Mouse (Mus musculus): ENCODE data around the gene Ppm1h. TPM values are rescaled to one million over a fixed set of nuclear protein-coding genes. Genes with fewer than 3 reads are reported as not detected.

Ppm1h gene
- 1 to 10 TPM in 1 of 2 experiments, under 1 TPM in 1; 0.70 to 1.8 TPM for total RNA-seq (2023)

DNA sequence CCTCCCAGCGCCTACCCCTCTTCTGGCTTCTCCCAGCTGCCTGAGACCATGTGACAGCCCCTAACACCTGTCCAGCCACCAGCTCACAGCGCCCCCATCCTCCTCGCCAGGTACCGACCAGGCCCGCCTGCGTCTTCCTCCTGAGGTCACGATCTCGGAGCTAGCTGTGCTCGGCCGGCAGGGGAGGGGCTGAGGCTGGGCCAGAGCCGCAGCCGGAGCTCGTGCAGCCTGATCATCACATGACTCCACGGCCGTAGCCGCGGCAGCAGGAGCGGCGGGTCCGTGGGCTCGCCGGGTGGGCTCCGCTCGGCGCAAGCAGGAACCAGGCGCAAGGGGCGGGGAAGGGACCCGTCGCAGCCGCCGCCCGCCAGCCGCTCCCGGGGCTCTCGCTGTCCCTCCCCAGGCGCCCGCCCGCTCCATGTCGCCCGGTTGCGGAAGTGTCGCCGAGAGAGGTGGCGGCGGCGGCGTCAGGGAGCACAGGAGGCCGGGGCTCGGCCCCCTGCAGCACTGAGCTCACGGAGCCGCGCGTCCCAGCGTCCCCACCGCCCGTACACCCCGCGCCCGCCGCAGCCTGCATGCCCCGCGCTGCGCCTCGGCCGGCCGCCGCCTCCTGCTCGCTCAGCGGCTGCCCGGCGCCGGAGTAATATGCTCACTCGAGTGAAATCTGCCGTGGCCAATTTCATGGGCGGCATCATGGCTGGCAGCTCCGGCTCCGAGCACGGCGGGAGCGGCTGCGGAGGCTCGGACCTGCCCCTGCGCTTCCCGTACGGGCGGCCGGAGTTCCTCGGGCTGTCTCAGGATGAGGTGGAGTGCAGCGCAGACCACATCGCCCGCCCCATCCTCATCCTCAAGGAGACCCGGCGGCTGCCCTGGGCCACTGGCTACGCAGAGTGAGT, at the start of gene Ppm1h:
Gene Ppm1h (plus strand): TSS at position 222 of the 896 bp plus-strand sequence.

Other genes with a start within 250 kb of the Ppm1h start
- not detected for gene Avpr1a, start 230.3 kb upstream of the Ppm1h start, total RNA-seq (2023)